Mouse (Mus musculus): ENCODE measurements at regions not wholly inside any gene's neighbourhood (a gene's known extent, or its start where the extent isn't known, plus 50 kb on each side); places are given as distances from the start of the nearest gene placed in this dataset.

DNA sequence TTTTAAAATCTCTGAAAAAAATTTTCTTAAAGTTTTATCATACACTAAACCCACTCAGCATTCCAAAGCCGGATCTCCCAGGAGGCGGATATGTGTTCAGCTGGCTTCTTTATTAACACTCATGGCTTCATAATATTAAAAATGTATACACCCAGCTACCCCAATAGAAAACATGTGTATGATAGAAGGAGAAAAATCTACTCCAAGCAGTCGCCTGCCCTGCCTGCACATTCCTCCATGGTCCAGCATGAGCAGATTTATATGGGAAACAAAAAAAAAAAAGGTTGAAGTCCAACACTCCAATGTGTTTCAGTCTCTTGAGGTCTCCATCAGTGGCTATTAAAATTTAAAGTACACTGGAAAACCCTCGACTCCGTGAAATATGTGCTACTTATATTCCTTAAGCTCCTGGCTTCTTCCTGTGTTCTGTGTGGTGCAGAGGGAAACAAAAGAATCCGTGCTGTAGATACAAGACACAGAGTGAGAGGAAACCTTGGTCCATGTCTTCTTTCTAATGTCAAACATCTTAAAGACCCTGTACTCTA lies 142.0 kb upstream of the Ppargc1a start:
- TF ChIP-seq CTCF (conservative IDR thresholded peaks at IDR 0.05; ENCODE audit: insufficient read depth, insufficient read length, low read depth, low read length), result no peak
- no peak for TF ChIP-seq POLR2A (IDR thresholded peaks at IDR 0.05; ENCODE audit: low read depth, low read length)
